26 mouse cellular contexts compared by ENCODE assay signal in the genomic region with DNA sequence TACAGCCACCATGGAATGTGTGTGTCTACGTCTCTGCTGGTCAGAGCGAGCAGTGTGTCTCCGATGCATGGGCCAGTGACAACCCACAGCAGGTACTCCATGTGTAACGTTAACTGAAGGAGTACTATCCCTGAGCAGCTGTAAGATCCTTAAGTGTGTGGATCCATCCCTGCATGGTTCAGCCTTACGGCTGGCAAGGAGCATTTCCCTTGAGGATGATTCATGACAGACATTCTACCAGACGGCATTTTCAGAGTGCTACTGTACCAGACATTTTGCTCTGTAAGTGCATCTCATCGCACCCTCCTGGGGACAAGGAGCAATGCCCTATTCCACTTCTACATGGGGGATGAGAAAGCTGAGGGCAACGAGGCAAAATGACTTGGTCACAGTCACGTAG. TPM values are rescaled to one million over a fixed set of nuclear protein-coding genes. Genes with fewer than 3 reads are reported as not detected.
DNase-seq lines count a peak whose midpoint lies in the region; ATAC-seq and TF ChIP-seq lines count a peak whose summit lies in the region.
"Had no signal": no experiment of that assay in that cellular context is flagged by ENCODE, and none has a peak within 500 bp of the region (broad histone marks: within the 10 kb centered on the region; RNA-seq: fewer than 3 reads in every experiment).

No protein-coding gene starts in this region.

- H3K36me3 ChIP-seq in MEL (ENCODE audit: control insufficient read depth in 1 of 2, insufficient read depth in 2 of 2, low read length in 2 of 2), result peaks cover 0 to 16% of the 10 kb centered on the region in 2 experiments; a peak in 2 of 4 replicates
- peaks cover 56% of the 10 kb centered on the region for H3K36me3 ChIP-seq in stomach, embryonic 14.5 days (ENCODE audit: control insufficient read depth, insufficient read depth, low read length)
- H3K36me3 ChIP-seq: liver, embryonic 13.5 days had no signal

- TF ChIP-seq EP300 in MEL (IDR thresholded peaks at IDR 0.05; ENCODE audit: low read depth in 1 of 2, low read length in 2 of 2), result no peak

- H3K9me3 ChIP-seq in MEL (replicated peaks; ENCODE audit: insufficient read depth, low read length), result no peaks in the 10 kb centered on the region
- no peaks in the 10 kb centered on the region for H3K9me3 ChIP-seq in stomach, embryonic 14.5 days (ENCODE audit: control insufficient read depth, low read depth, low read length)
- H3K9me3 ChIP-seq: embryonic facial prominence, embryonic 12.5 days; forebrain, embryonic 13.5 days; G1E; limb, embryonic 13.5 days; liver, embryonic 13.5 days; midbrain, embryonic 13.5 days had no signal

- ATAC-seq in stomach, embryonic 14.5 days (ENCODE audit: insufficient number of reproducible peaks, insufficient read depth, low FRiP score, low read depth), result 0 out of 2 replicates have a peak, but pooled peaks have one; percentile 8
- ATAC-seq: forebrain, embryonic 13.5 days; inflammation-experienced regulatory T-cells, adult 6 months; midbrain, embryonic 13.5 days had no signal

- peak; percentile 65 for DNase-seq in heart, adult 11 months
- no peak for DNase-seq in heart, adult 18-20 months
- DNase-seq in left cerebral cortex, postnatal 25 days (ENCODE audit: low spot score in 2 of 2), result peak; percentile 8 to 24
- no peak for DNase-seq in left cerebral cortex, postnatal 4 days
- no peak for DNase-seq in MEL (ENCODE audit: low read depth, low spot score)
- no peak for DNase-seq in right cerebral cortex, postnatal 4 days
- DNase-seq: adrenal gland, adult 2 months; B cell, adult 2 months; cerebellum, adult 11-12 months; cerebellum, postnatal 10 days; gastrocnemius, postnatal 10 days; liver, embryonic 13.5 days; lung, postnatal 14 days had no signal

- no peaks in the 10 kb centered on the region for H3K79me2 ChIP-seq in MEL (ENCODE audit: control insufficient read depth, insufficient read depth, low read length, poor library complexity)

- no peak overlapping the region for H3K4me2 ChIP-seq in stomach, embryonic 14.5 days (replicated peaks; ENCODE audit: low read depth, low read length)
- H3K4me2 ChIP-seq: embryonic facial prominence, embryonic 12.5 days; forebrain, embryonic 13.5 days; limb, embryonic 13.5 days; liver, embryonic 13.5 days; midbrain, embryonic 13.5 days had no signal

- no peak for TF ChIP-seq CTCF in MEL (IDR thresholded peaks at IDR 0.05 in 2 of 3, conservative IDR thresholded peaks at IDR 0.05 in 1 of 3; ENCODE audit: control insufficient read depth in 1 of 3, insufficient read depth in 1 of 3, low read depth in 2 of 3, low read length in 3 of 3, poor library complexity in 1 of 3, severe bottlenecking in 1 of 3)

- H3K9ac ChIP-seq in MEL (ENCODE audit: control insufficient read depth, low read depth, low read length, poor library complexity, severe bottlenecking), result peak overlapping the region; percentile 5
- no peak overlapping the region for H3K9ac ChIP-seq in stomach, embryonic 14.5 days (replicated peaks; ENCODE audit: low read depth, low read length)
- H3K9ac ChIP-seq: embryonic facial prominence, embryonic 12.5 days; forebrain, embryonic 13.5 days; limb, embryonic 13.5 days; liver, embryonic 13.5 days; midbrain, embryonic 13.5 days had no signal

- intact Hi-C loops in left cerebral cortex, postnatal 25 days (cut with DNase I), result no loop called here
- intact Hi-C loops in left cerebral cortex, postnatal 4 days (cut with DNase I), result no loop called here

- WGBS in stomach, embryonic 14.5 days, result 83% methylated on average over 9 of the region's 9 CpGs

- H3K4me3 ChIP-seq in MEL (ENCODE audit: control insufficient read depth in 1 of 2, insufficient read depth in 1 of 2, low read depth in 2 of 2, low read length in 2 of 2), result no peak overlapping the region
- H3K4me3 ChIP-seq in stomach, embryonic 14.5 days (ENCODE audit: low read depth, low read length), result no peak overlapping the region
- H3K4me3 ChIP-seq: embryonic facial prominence, embryonic 12.5 days; forebrain, embryonic 13.5 days; limb, embryonic 13.5 days; liver, embryonic 13.5 days; midbrain, embryonic 13.5 days had no signal

- no peak for TF ChIP-seq RAD21 in MEL (IDR thresholded peaks at IDR 0.05; ENCODE audit: low read depth, low read length)

- H3K4me1 ChIP-seq in MEL (ENCODE audit: control insufficient read depth in 1 of 2, insufficient read depth in 2 of 2, low read length in 2 of 2), result peaks cover 11 to 26% of the 10 kb centered on the region in 2 experiments
- H3K4me1 ChIP-seq in stomach, embryonic 14.5 days (ENCODE audit: control insufficient read depth, insufficient read depth, low read length), result no peaks in the 10 kb centered on the region
- H3K4me1 ChIP-seq: embryonic facial prominence, embryonic 12.5 days; forebrain, embryonic 13.5 days; liver, embryonic 13.5 days; midbrain, embryonic 13.5 days had no signal

- peak overlapping the region; percentile 31 for H3K27ac ChIP-seq in MEL (ENCODE audit: control insufficient read depth, low read depth, low read length)
- H3K27ac ChIP-seq in stomach, embryonic 14.5 days (ENCODE audit: low read length), result no peak overlapping the region
- H3K27ac ChIP-seq: embryonic facial prominence, embryonic 12.5 days; forebrain, embryonic 13.5 days; kidney, postnatal 0 days; limb, embryonic 13.5 days; liver, embryonic 13.5 days; midbrain, embryonic 13.5 days had no signal

- TF ChIP-seq POLR2A in MEL (IDR thresholded peaks at IDR 0.05; ENCODE audit: control insufficient read depth in 1 of 2, insufficient read depth in 1 of 2, low read depth in 1 of 2, low read length in 2 of 2, poor library complexity in 1 of 2), result no peak

- H3K27me3 ChIP-seq in MEL (ENCODE audit: control insufficient read depth in 1 of 2, insufficient read depth in 2 of 2, low read length in 2 of 2), result no peaks in the 10 kb centered on the region
- no peaks in the 10 kb centered on the region for H3K27me3 ChIP-seq in stomach, embryonic 14.5 days (ENCODE audit: control insufficient read depth, insufficient read depth, low read length)
- H3K27me3 ChIP-seq: CH12.LX; embryonic facial prominence, embryonic 12.5 days; forebrain, embryonic 13.5 days; limb, embryonic 13.5 days; liver, embryonic 13.5 days; midbrain, embryonic 13.5 days had no signal

TF ChIP-seq in MEL, 35 proteins besides CTCF, POLR2A, EP300 and RAD21:
- TF ChIP-seq MAZ (IDR thresholded peaks at IDR 0.05; ENCODE audit: low read depth, low read length) (no peak), TCF12 (IDR thresholded peaks at IDR 0.05; ENCODE audit: low read depth, low read length) (0 out of 2 replicates have a peak, but pooled peaks have one; percentile 4)
TF ChIP-seq in MEL: peak in this region for 1.

RNA-seq across cellular contexts. Expression of a gene that starts 59.6 kb away (rescaled TPM):
- total RNA-seq in heart, adult 18-20 months (2021), result 10 to 100 TPM; 66.3 to 67.3 TPM
- total RNA-seq in left cerebral cortex, postnatal 25 days (2021), result 10 to 100 TPM; 86.3 to 89.3 TPM
- total RNA-seq in left cerebral cortex, postnatal 4 days (2021), result 10 to 100 TPM; 80.9 to 86.5 TPM
- total RNA-seq in MEL (2012; rRNA removed), result 326 and 331 TPM in 2 replicates
- polyA plus RNA-seq in MEL (2012; ENCODE audit: insufficient read depth in 1 of 2, insufficient read length in 2 of 2, low read depth in 1 of 2, low replicate concordance in 2 of 2, missing spikeins in 1 of 2), result 100 to 1,000 TPM; 196 to 562 TPM
- 146 and 154 TPM in 2 replicates for polyA plus RNA-seq in stomach, embryonic 14.5 days (2014; fragmentation: Nextera tagmentation; extraction: Ambion mirVana)

RNA-seq across cellular contexts. Expression of a gene that starts 59.7 kb away (rescaled TPM):
- not detected for total RNA-seq in heart, adult 18-20 months (2021)
- 1 to 10 TPM; 1.5 to 1.9 TPM for total RNA-seq in left cerebral cortex, postnatal 25 days (2021)
- total RNA-seq in left cerebral cortex, postnatal 4 days (2021), result 1 to 10 TPM; 1.2 to 1.8 TPM
- 0.56 and 0.58 TPM in 2 replicates for total RNA-seq in MEL (2012; rRNA removed)
- polyA plus RNA-seq in MEL (2012; ENCODE audit: insufficient read depth in 1 of 2, insufficient read length in 2 of 2, low read depth in 1 of 2, low replicate concordance in 2 of 2, missing spikeins in 1 of 2), result under 1 TPM in 1 of 2 experiments, not detected in 1; 0.40 TPM
- 0.38 and 0.48 TPM in 2 replicates for polyA plus RNA-seq in stomach, embryonic 14.5 days (2014; fragmentation: Nextera tagmentation; extraction: Ambion mirVana)
- total RNA-seq: heart, adult 8-10 months; heart, postnatal 25 days had no signal
- polyA plus RNA-seq: large intestine, adult 2 months; small intestine, adult 2 months had no signal

Comparison
In these comparisons a context has a peak if more than half of its experiments do, and no peak if none do; other contexts are left out.
1. DNase-seq: peak in heart, adult 11 months (single experiment) and left cerebral cortex, postnatal 25 days (2 of 2); none in heart, adult 18-20 months (0 of 2), left cerebral cortex, postnatal 4 days (single experiment), MEL (single experiment) and right cerebral cortex, postnatal 4 days (single experiment).